Mouse (Mus musculus): ENCODE data around the gene Epha2. TPM values are rescaled to one million over a fixed set of nuclear protein-coding genes. Genes with fewer than 3 reads are reported as not detected.

The Epha2 gene
- total RNA-seq, 1 experiment from 2014 or later: not detected

GRCm38 (mm10) chr4:141314745-141315144, 13.7 kb downstream of the Epha2 start:
- ATAC-seq (replicated peaks; ENCODE audit: insufficient number of reproducible peaks, low FRiP score, low TSS enrichment, poor library complexity, severe bottlenecking): no peak

- ATAC-seq (replicated peaks; ENCODE audit: insufficient number of reproducible peaks, low FRiP score, low TSS enrichment, poor library complexity, severe bottlenecking): no peak
Observed at GRCm38 (mm10) chr4:141316023-141316422, 15.0 kb downstream of the Epha2 start.

- ATAC-seq (replicated peaks; ENCODE audit: insufficient number of reproducible peaks, low FRiP score, low TSS enrichment, poor library complexity, severe bottlenecking): no peak
Observed at GRCm38 (mm10) chr4:141316498-141317180, 15.6 kb downstream of the Epha2 start.

- no peak for ATAC-seq (replicated peaks; ENCODE audit: insufficient number of reproducible peaks, low FRiP score, low TSS enrichment, poor library complexity, severe bottlenecking)
Observed at GRCm38 (mm10) chr4:141317914-141318313, 16.9 kb downstream of the Epha2 start.

- no peak for ATAC-seq (replicated peaks; ENCODE audit: insufficient number of reproducible peaks, low FRiP score, low TSS enrichment, poor library complexity, severe bottlenecking)
Observed at GRCm38 (mm10) chr4:141322526-141322925, 21.5 kb downstream of the Epha2 start.

- ATAC-seq (replicated peaks; ENCODE audit: insufficient number of reproducible peaks, low FRiP score, low TSS enrichment, poor library complexity, severe bottlenecking): no peak
Observed at GRCm38 (mm10) chr4:141324771-141325191, 23.7 kb downstream of the Epha2 start.

- no peak for ATAC-seq (replicated peaks; ENCODE audit: insufficient number of reproducible peaks, low FRiP score, low TSS enrichment, poor library complexity, severe bottlenecking)
Observed at GRCm38 (mm10) chr4:141325636-141326035, 24.6 kb downstream of the Epha2 start.

- no peak for ATAC-seq (replicated peaks; ENCODE audit: insufficient number of reproducible peaks, low FRiP score, low TSS enrichment, poor library complexity, severe bottlenecking)
Observed at GRCm38 (mm10) chr4:141327075-141327474, 26.0 kb downstream of the Epha2 start.

GRCm38 (mm10) chr4:141328742-141329141, 27.7 kb downstream of the Epha2 start:
- no peak for ATAC-seq (replicated peaks; ENCODE audit: insufficient number of reproducible peaks, low FRiP score, low TSS enrichment, poor library complexity, severe bottlenecking)

GRCm38 (mm10) chr4:141329968-141330367, 28.9 kb downstream of the Epha2 start:
- no peak for ATAC-seq (replicated peaks; ENCODE audit: insufficient number of reproducible peaks, low FRiP score, low TSS enrichment, poor library complexity, severe bottlenecking)

- ATAC-seq (replicated peaks; ENCODE audit: insufficient number of reproducible peaks, low FRiP score, low TSS enrichment, poor library complexity, severe bottlenecking): no peak
Observed at GRCm38 (mm10) chr4:141331446-141331845, 30.4 kb downstream of the Epha2 start.

GRCm38 (mm10) chr4:141332258-141332657, 31.2 kb downstream of the Epha2 start:
- no peak for ATAC-seq (replicated peaks; ENCODE audit: insufficient number of reproducible peaks, low FRiP score, low TSS enrichment, poor library complexity, severe bottlenecking)

- ATAC-seq (replicated peaks; ENCODE audit: insufficient number of reproducible peaks, low FRiP score, low TSS enrichment, poor library complexity, severe bottlenecking): no peak
Observed at GRCm38 (mm10) chr4:141334695-141335094, 33.7 kb downstream of the Epha2 start.

- no peak for ATAC-seq (replicated peaks; ENCODE audit: insufficient number of reproducible peaks, low FRiP score, low TSS enrichment, poor library complexity, severe bottlenecking)
Observed at GRCm38 (mm10) chr4:141335263-141335796, 34.3 kb downstream of the Epha2 start.

- ATAC-seq (replicated peaks; ENCODE audit: insufficient number of reproducible peaks, low FRiP score, low TSS enrichment, poor library complexity, severe bottlenecking): no peak
Observed at GRCm38 (mm10) chr4:141336196-141336595, 35.2 kb downstream of the Epha2 start.

GRCm38 (mm10) chr4:141337986-141338385, 36.9 kb downstream of the Epha2 start:
- no peak for ATAC-seq (replicated peaks; ENCODE audit: insufficient number of reproducible peaks, low FRiP score, low TSS enrichment, poor library complexity, severe bottlenecking)

- ATAC-seq (replicated peaks; ENCODE audit: insufficient number of reproducible peaks, low FRiP score, low TSS enrichment, poor library complexity, severe bottlenecking): no peak
Observed at GRCm38 (mm10) chr4:141338853-141339252, 37.8 kb downstream of the Epha2 start.

GRCm38 (mm10) chr4:141341477-141341876, 40.4 kb downstream of the Epha2 start:
- ATAC-seq (replicated peaks; ENCODE audit: insufficient number of reproducible peaks, low FRiP score, low TSS enrichment, poor library complexity, severe bottlenecking): no peak

- no peak for ATAC-seq (replicated peaks; ENCODE audit: insufficient number of reproducible peaks, low FRiP score, low TSS enrichment, poor library complexity, severe bottlenecking)
Observed at GRCm38 (mm10) chr4:141343515-141343914, 42.5 kb downstream of the Epha2 start.

- no peak for ATAC-seq (replicated peaks; ENCODE audit: insufficient number of reproducible peaks, low FRiP score, low TSS enrichment, poor library complexity, severe bottlenecking)
Observed at GRCm38 (mm10) chr4:141345219-141345618, 44.2 kb downstream of the Epha2 start.
